Mouse (Mus musculus) heart, embryonic 11.5 days (tissue): ENCODE data around the gene Olfr768. TPM values are rescaled to one million over a fixed set of nuclear protein-coding genes. Genes with fewer than 3 reads are reported as not detected.

ENCODE experiments used
- polyA plus RNA-seq: library from polyadenylated mRNA; unstranded; fragments of >200 nt; fragmentation: Nextera tagmentation; extraction: Ambion mirVana; gene quantifications from 2 replicates; pipeline ENCODE4 v1.2.1, GENCODE M21; 2014

Olfr768 gene
- polyA plus RNA-seq, 1 experiment from 2014 or later, result not detected

Other genes with a start within 250 kb of the Olfr768 start
- 4.1 and 4.5 TPM in 2 replicates for gene Gdf11, start 207.7 kb downstream of the Olfr768 start, polyA plus RNA-seq
- gene Cd63, start 198.4 kb downstream of the Olfr768 start, polyA plus RNA-seq, result 296 and 306 TPM in 2 replicates
- gene Rdh5, start 176.5 kb downstream of the Olfr768 start, polyA plus RNA-seq, result 6.1 and 8.1 TPM in 2 replicates
- gene Bloc1s1, start 175.3 kb downstream of the Olfr768 start, polyA plus RNA-seq, result 195 and 206 TPM in 2 replicates
- 0.43 and 0.79 TPM in 2 replicates for gene Itga7, start 165.6 kb downstream of the Olfr768 start, polyA plus RNA-seq
- gene Mettl7b, start 138.4 kb downstream of the Olfr768 start, polyA plus RNA-seq, result not detected in 2 replicates
- gene Olfr9, start 109.9 kb downstream of the Olfr768 start, polyA plus RNA-seq, result not detected in 2 replicates
- not detected in 2 replicates for gene Olfr763, start 88.6 kb downstream of the Olfr768 start, polyA plus RNA-seq
- not detected in 2 replicates for gene Olfr764-ps1, start 59.5 kb downstream of the Olfr768 start, polyA plus RNA-seq
- gene Olfr765, start 49.4 kb downstream of the Olfr768 start, polyA plus RNA-seq, result not detected in 2 replicates
- gene Olfr766-ps1, start 30.4 kb downstream of the Olfr768 start, polyA plus RNA-seq, result not detected in 2 replicates
- not detected in 2 replicates for gene Olfr767, start 16.5 kb downstream of the Olfr768 start, polyA plus RNA-seq
- not detected in 2 replicates for gene Olfr769, start 18.5 kb upstream of the Olfr768 start, polyA plus RNA-seq
- gene Olfr770, start 39.6 kb upstream of the Olfr768 start, polyA plus RNA-seq, result not detected in 2 replicates
- not detected in 2 replicates for gene Olfr771, start 65.4 kb upstream of the Olfr768 start, polyA plus RNA-seq
- not detected in 2 replicates for gene Olfr772, start 78.5 kb upstream of the Olfr768 start, polyA plus RNA-seq
- not detected in 2 replicates for gene Olfr773, start 88.0 kb upstream of the Olfr768 start, polyA plus RNA-seq
- not detected in 2 replicates for gene Olfr774, start 136.8 kb upstream of the Olfr768 start, polyA plus RNA-seq
- not detected in 2 replicates for gene Olfr775, start 149.0 kb upstream of the Olfr768 start, polyA plus RNA-seq
- gene Olfr776, start 159.8 kb upstream of the Olfr768 start, polyA plus RNA-seq, result not detected in 2 replicates
- not detected in 2 replicates for gene Olfr777, start 172.1 kb upstream of the Olfr768 start, polyA plus RNA-seq
- gene Olfr780, start 218.7 kb upstream of the Olfr768 start, polyA plus RNA-seq, result not detected in 2 replicates
- gene Olfr781, start 229.5 kb upstream of the Olfr768 start, polyA plus RNA-seq, result not detected in 2 replicates
- not detected in 2 replicates for gene Olfr782, start 249.5 kb upstream of the Olfr768 start, polyA plus RNA-seq